Mouse (Mus musculus): ENCODE measurements around the gene Fkbp8. TPM values are rescaled to one million over a fixed set of nuclear protein-coding genes. Genes with fewer than 3 reads are reported as not detected.

Gene Fkbp8
- polyA plus RNA-seq, 1 experiment from 2014 or later, result 310 TPM

GRCm38 (mm10) chr8:70522592-70523403, 4.7 kb upstream of the Fkbp8 start:
- Histone ChIP-seq H3K4me3 (peak overlapping the region; percentile 87), H3K4me1 (peaks cover 24% of the 10 kb centered on the region), H3K27ac (peak overlapping the region; percentile 96), H3K36me3 (peaks cover 19% of the 10 kb centered on the region), H3K9me3 (no peaks in the 10 kb centered on the region), H3K27me3 (ENCODE audit: insufficient read depth, poor library complexity, severe bottlenecking) (no peaks in the 10 kb centered on the region)
- WGBS, result under 1% methylated on average over 51 of the region's 51 CpGs
- DNase-seq (ENCODE audit: low spot score), result peak; percentile 98

GRCm38 (mm10) chr8:70527111-70527511, 413 bp upstream of the Fkbp8 start:
- DNase-seq (ENCODE audit: low spot score), result no peak
- WGBS, result 2% methylated on average over 8 of the region's 8 CpGs
- H3K36me3 ChIP-seq, result peaks cover 31% of the 10 kb centered on the region
- H3K4me3 ChIP-seq, result peak overlapping the region; percentile 93
- no peaks in the 10 kb centered on the region for H3K9me3 ChIP-seq
- H3K27ac ChIP-seq, result peak overlapping the region; percentile 100
- peaks cover 38% of the 10 kb centered on the region for H3K4me1 ChIP-seq
- H3K27me3 ChIP-seq (ENCODE audit: insufficient read depth, poor library complexity, severe bottlenecking), result no peaks in the 10 kb centered on the region

GRCm38 (mm10) chr8:70528182-70528797, 766 bp downstream of the Fkbp8 start:
- Histone ChIP-seq H3K27ac (peak overlapping the region; percentile 100), H3K9me3 (no peaks in the 10 kb centered on the region), H3K27me3 (ENCODE audit: insufficient read depth, poor library complexity, severe bottlenecking) (no peaks in the 10 kb centered on the region), H3K4me3 (peak overlapping the region; percentile 93), H3K36me3 (peaks cover 42% of the 10 kb centered on the region), H3K4me1 (peaks cover 33% of the 10 kb centered on the region)
- no peak for DNase-seq (ENCODE audit: low spot score)
- 23% methylated on average over 13 of the region's 13 CpGs for WGBS

- no peak for DNase-seq (ENCODE audit: low spot score)
- Histone ChIP-seq H3K9me3 (no peaks in the 10 kb centered on the region), H3K27me3 (ENCODE audit: insufficient read depth, poor library complexity, severe bottlenecking) (no peaks in the 10 kb centered on the region), H3K4me1 (peaks cover 32% of the 10 kb centered on the region), H3K27ac (no peak overlapping the region), H3K4me3 (0 out of 2 replicates have a peak overlapping the region, but pooled peaks have one; percentile 3), H3K36me3 (peaks cover 53% of the 10 kb centered on the region)
- WGBS, result 73% methylated on average over 5 of the region's 5 CpGs
Observed at GRCm38 (mm10) chr8:70529299-70529698, 1.8 kb downstream of the Fkbp8 start.

- H3K4me1 ChIP-seq, result peaks cover 36% of the 10 kb centered on the region
- H3K27me3 ChIP-seq (ENCODE audit: insufficient read depth, poor library complexity, severe bottlenecking), result no peaks in the 10 kb centered on the region
- whole genome bisulfite sequencing, result 93% methylated on average over 3 of the region's 3 CpGs
- peaks cover 57% of the 10 kb centered on the region for H3K36me3 ChIP-seq
- no peak overlapping the region for H3K27ac ChIP-seq
- no peak for DNase-seq (ENCODE audit: low spot score)
- H3K9me3 ChIP-seq, result no peaks in the 10 kb centered on the region
- H3K4me3 ChIP-seq, result no peak overlapping the region
Observed at GRCm38 (mm10) chr8:70529741-70530161, 2.2 kb downstream of the Fkbp8 start.

- H3K9me3 ChIP-seq, result no peaks in the 10 kb centered on the region
- peaks cover 63% of the 10 kb centered on the region for H3K36me3 ChIP-seq
- DNase-seq (ENCODE audit: low spot score), result no peak
- no peaks in the 10 kb centered on the region for H3K27me3 ChIP-seq (ENCODE audit: insufficient read depth, poor library complexity, severe bottlenecking)
- H3K4me3 ChIP-seq, result no peak overlapping the region
- 92% methylated on average over 2 of the region's 2 CpGs for WGBS
- H3K27ac ChIP-seq, result no peak overlapping the region
- H3K4me1 ChIP-seq, result peaks cover 42% of the 10 kb centered on the region
Observed at GRCm38 (mm10) chr8:70530314-70530713, 2.8 kb downstream of the Fkbp8 start.

GRCm38 (mm10) chr8:70534281-70534680, 6.8 kb downstream of the Fkbp8 start:
- 95% methylated on average over 12 of the region's 12 CpGs for WGBS
- no peak for DNase-seq (ENCODE audit: low spot score)
- no peak overlapping the region for H3K27ac ChIP-seq
- H3K36me3 ChIP-seq, result peaks cover 83% of the 10 kb centered on the region
- no peak overlapping the region for H3K4me3 ChIP-seq
- H3K9me3 ChIP-seq, result no peaks in the 10 kb centered on the region
- no peaks in the 10 kb centered on the region for H3K27me3 ChIP-seq (ENCODE audit: insufficient read depth, poor library complexity, severe bottlenecking)
- H3K4me1 ChIP-seq, result peaks cover 34% of the 10 kb centered on the region

- peaks cover 74% of the 10 kb centered on the region for H3K36me3 ChIP-seq
- peaks cover 31% of the 10 kb centered on the region for H3K4me1 ChIP-seq
- no peak overlapping the region for H3K27ac ChIP-seq
- WGBS, result 85% methylated on average over 3 of the region's 3 CpGs
- no peaks in the 10 kb centered on the region for H3K27me3 ChIP-seq (ENCODE audit: insufficient read depth, poor library complexity, severe bottlenecking)
- no peak for DNase-seq (ENCODE audit: low spot score)
- H3K9me3 ChIP-seq, result no peaks in the 10 kb centered on the region
- no peak overlapping the region for H3K4me3 ChIP-seq
Observed at GRCm38 (mm10) chr8:70535221-70535620, 7.7 kb downstream of the Fkbp8 start.

- H3K27ac ChIP-seq, result no peak overlapping the region
- no peaks in the 10 kb centered on the region for H3K9me3 ChIP-seq
- DNase-seq (ENCODE audit: low spot score), result no peak
- 64% methylated on average over 2 of the region's 2 CpGs for WGBS
- no peaks in the 10 kb centered on the region for H3K27me3 ChIP-seq (ENCODE audit: insufficient read depth, poor library complexity, severe bottlenecking)
- H3K36me3 ChIP-seq, result peaks cover 69% of the 10 kb centered on the region
- no peak overlapping the region for H3K4me3 ChIP-seq
- peaks cover 36% of the 10 kb centered on the region for H3K4me1 ChIP-seq
Observed at GRCm38 (mm10) chr8:70535701-70536100, 8.2 kb downstream of the Fkbp8 start.

GRCm38 (mm10) chr8:70538024-70538579, 10.6 kb downstream of the Fkbp8 start:
- Histone ChIP-seq H3K27me3 (ENCODE audit: insufficient read depth, poor library complexity, severe bottlenecking) (no peaks in the 10 kb centered on the region), H3K4me3 (peak overlapping the region; percentile 90), H3K36me3 (peaks cover 45% of the 10 kb centered on the region), H3K27ac (peak overlapping the region; percentile 93; the same call in 1 of the 2 replicates), H3K4me1 (peaks cover 45% of the 10 kb centered on the region), H3K9me3 (no peaks in the 10 kb centered on the region)
- peak; percentile 89 for DNase-seq (ENCODE audit: low spot score)
- 14% methylated on average over 24 of the region's 24 CpGs for WGBS

- Histone ChIP-seq H3K36me3 (peaks cover 39% of the 10 kb centered on the region), H3K9me3 (no peaks in the 10 kb centered on the region), H3K4me3 (peak overlapping the region; percentile 90), H3K27ac (peak overlapping the region; percentile 93), H3K4me1 (peaks cover 50% of the 10 kb centered on the region), H3K27me3 (ENCODE audit: insufficient read depth, poor library complexity, severe bottlenecking) (no peaks in the 10 kb centered on the region)
- under 1% methylated on average over 32 of the region's 32 CpGs for WGBS
- DNase-seq (ENCODE audit: low spot score), result peak; percentile 100
Observed at GRCm38 (mm10) chr8:70538633-70539076, 11.1 kb downstream of the Fkbp8 start.

GRCm38 (mm10) chr8:70539077-70539813, 11.7 kb downstream of the Fkbp8 start, which contains the start of gene Ell:
Ell (plus strand) TSS chr8:70539457.
- Histone ChIP-seq H3K4me1 (peaks cover 55% of the 10 kb centered on the region), H3K4me3 (peak within 1 kb of the TSS; percentile 90), H3K9me3 (no peaks in the 10 kb centered on the region), H3K27me3 (ENCODE audit: insufficient read depth, poor library complexity, severe bottlenecking) (no peaks in the 10 kb centered on the region), H3K27ac (peak within 1 kb of the TSS; percentile 93), H3K36me3 (peaks cover 34% of the 10 kb centered on the region)
- DNase-seq (ENCODE audit: low spot score), result peak; percentile 100
- under 1% methylated on average over 58 of the region's 58 CpGs for WGBS
